Mouse (Mus musculus) testis, adult 2 months (tissue): ENCODE data around the gene Lgals3. TPM values are rescaled to one million over a fixed set of nuclear protein-coding genes. Genes with fewer than 3 reads are reported as not detected.
A peak's percentile ranks its signal among the peaks of the same experiment; 100 is the strongest.
"Not testable (repeated sequence)": the region's sequence is repeated elsewhere in the genome, so short reads cannot be mapped to it uniquely, and the experiment has no call there.

ENCODE experiments used
- H3K27ac ChIP-seq: fragments of 200-500 bp; 2 replicates; pipeline ENCODE4 v1.5.1; 2012; ENCODE audit warnings: low read depth, low read length; ENCODE audit not compliant: control insufficient read depth, insufficient read depth
- H3K27me3 ChIP-seq: fragments of 200-500 bp; 2 replicates; pipeline ENCODE4 v1.6.1; 2012; ENCODE audit warnings: mild to moderate bottlenecking, low read length, moderate library complexity; ENCODE audit not compliant: control insufficient read depth, insufficient read depth
- H3K36me3 ChIP-seq: fragments of 200-500 bp; 2 replicates; pipeline ENCODE4 v1.6.1; 2012; ENCODE audit warnings: mild to moderate bottlenecking, low read length; ENCODE audit not compliant: control insufficient read depth, insufficient read depth
- H3K4me1 ChIP-seq: fragments of 200-500 bp; 2 replicates; pipeline ENCODE4 v1.6.1; 2012; ENCODE audit warnings: low read length; ENCODE audit not compliant: control insufficient read depth, insufficient read depth
- H3K4me3 ChIP-seq: fragments of 200-500 bp; 2 replicates; pipeline ENCODE4 v1.5.1; 2012; ENCODE audit warnings: low read depth, mild to moderate bottlenecking, low read length, moderate library complexity, mixed read lengths; ENCODE audit not compliant: control insufficient read depth
- CTCF ChIP-seq: fragments of 200-500 bp; IDR thresholded peaks from 2 replicates; pipeline ENCODE4 v1.5.1; 2012; ENCODE audit warnings: low read depth, mild to moderate bottlenecking, inconsistent platforms, low read length, moderate library complexity; ENCODE audit not compliant: control insufficient read depth, insufficient read depth, insufficient replicate concordance
- POLR2A ChIP-seq: fragments of 200-500 bp; IDR thresholded peaks from 2 replicates; pipeline ENCODE4 v1.6.1; 2012; ENCODE audit warnings: low read depth, mild to moderate bottlenecking, inconsistent platforms, low read length, moderate library complexity; ENCODE audit not compliant: control insufficient read depth
- polyA plus RNA-seq: library from polyadenylated mRNA; depleted of rRNA; stranded (reverse); fragments of >200 nt; gene quantifications from 2 replicates; pipeline ENCODE4 v1.2.3, GENCODE M21; 2012; rRNA removed

The Lgals3 gene
- 8.9 and 13.5 TPM in 2 replicates for polyA plus RNA-seq

DNA sequence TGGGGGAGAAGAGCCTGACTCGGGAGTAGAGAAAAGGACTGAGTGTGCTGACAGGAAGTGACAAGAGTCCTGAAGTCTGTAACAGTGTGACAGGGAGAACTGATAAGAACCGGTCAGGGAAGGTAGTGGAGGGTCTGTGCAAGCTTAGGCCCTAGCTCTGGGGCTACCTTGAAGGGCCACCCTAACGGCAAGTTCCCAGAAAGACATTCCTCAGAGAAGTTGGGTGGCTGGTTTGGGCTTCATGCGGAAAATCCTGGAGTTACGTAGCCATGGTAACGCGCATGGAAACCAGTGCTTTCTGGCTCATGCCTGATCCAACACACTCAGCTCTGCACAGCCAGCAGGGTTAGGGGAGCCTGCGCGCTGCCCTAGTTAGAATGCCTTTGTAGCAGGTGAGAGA is at the start of gene Lgals3:
Lgals3 (plus strand) TSS at position 291 of the 400 bp plus-strand sequence.
- no peak within 1 kb of the TSS for H3K27ac ChIP-seq
- TF ChIP-seq POLR2A = no peak
- TF ChIP-seq CTCF = no peak
- H3K36me3 ChIP-seq = no peaks in the 10 kb centered on the region
- H3K4me1 ChIP-seq = peaks cover 7% of the 10 kb centered on the region
- H3K27me3 ChIP-seq = no peaks in the 10 kb centered on the region
- H3K4me3 ChIP-seq = no peak within 1 kb of the TSS

DNA sequence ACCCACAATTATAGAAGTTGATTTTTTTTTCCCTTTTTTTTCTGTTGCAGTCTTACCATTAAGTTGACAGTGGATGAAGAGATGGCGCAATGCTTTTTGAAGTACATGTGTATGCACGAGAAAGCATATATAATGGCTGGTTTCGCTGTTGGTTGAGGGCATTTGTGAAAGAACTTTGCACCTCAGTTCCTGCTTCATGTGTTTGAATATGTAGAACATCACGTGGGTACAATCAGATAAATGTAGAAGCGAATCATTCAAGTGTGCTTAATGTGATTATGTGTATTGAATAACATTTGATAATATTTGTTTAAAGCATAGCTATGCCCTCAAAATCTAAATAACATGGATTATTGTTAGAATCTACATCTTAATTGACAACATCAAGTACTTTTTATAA is 48.2 kb upstream of the Lgals3 start:
- Histone ChIP-seq H3K4me1 (no peaks in the 10 kb centered on the region), H3K4me3 (no peak overlapping the region), H3K36me3 (no peaks in the 10 kb centered on the region), H3K27me3 (no peaks in the 10 kb centered on the region), H3K27ac (no peak overlapping the region)
- TF ChIP-seq POLR2A (no peak), CTCF (no peak)

DNA sequence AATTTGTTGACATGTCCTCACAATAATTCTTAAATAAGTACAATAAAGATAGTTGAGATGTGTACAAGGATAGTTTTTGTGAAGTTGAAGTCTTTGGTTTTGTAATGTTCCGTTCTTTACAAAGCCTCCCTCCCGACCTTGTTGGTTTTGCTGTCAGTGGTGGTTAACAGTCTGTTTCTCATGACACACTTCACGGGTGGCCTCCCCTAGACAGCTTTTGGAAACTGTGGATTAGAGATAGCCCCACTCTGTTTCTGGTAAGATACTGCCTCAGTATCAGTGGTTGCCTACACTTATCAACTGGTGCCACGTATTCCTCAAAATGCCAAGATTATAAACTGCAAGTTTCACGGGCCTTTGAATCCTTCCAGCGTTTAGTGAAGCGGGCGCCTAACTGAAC is 46.0 kb upstream of the Lgals3 start:
- not testable (repeated sequence) for H3K36me3 ChIP-seq

DNA sequence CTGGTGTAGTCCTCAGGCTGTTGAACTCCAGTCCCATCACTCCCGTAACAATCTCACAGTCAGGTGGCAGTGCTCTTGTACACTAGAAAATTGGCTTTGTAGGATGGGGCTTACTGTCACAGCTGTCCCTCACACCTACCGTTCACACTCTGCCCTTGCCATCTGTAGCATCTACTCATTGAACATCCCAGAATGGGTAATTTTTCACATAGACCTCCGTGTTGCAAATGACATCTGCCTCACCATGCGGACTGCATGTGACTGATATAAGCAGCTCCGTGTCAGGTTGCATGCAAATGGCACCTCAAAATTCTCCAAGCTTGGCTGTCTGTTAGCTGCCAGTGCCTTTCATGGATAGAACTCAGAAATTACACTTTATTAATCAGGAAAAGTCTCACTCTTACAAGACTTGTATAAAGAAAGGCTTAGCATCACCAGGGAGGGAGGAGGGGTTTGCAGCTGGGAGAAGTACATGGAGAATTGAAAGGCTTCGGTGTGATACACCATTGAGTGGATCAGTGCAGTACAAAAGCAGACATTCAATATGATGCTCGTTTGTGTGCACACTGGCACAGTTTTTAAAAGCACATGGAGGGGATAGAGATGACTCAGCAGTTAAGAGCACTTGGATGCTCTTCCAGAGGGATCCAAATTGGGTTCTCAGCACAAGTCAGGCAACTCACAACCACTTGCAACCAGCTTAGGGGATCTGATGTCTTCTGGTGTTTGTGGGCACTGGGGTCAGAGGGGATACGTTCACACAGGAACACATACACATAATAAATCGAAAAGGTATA is 41.4 kb upstream of the Lgals3 start:
- H3K36me3 ChIP-seq = no peaks in the 10 kb centered on the region
- no peaks in the 10 kb centered on the region for H3K27me3 ChIP-seq
- TF ChIP-seq CTCF (no peak), POLR2A (no peak)
- H3K4me1 ChIP-seq = peaks cover 5% of the 10 kb centered on the region
- no peak overlapping the region for H3K4me3 ChIP-seq
- H3K27ac ChIP-seq = no peak overlapping the region

More for the DNA sequence above, 46.0 kb upstream of the Lgals3 start:
- not testable (repeated sequence) for H3K4me1 ChIP-seq, H3K4me3 ChIP-seq, H3K27ac ChIP-seq, H3K27me3 ChIP-seq

DNA sequence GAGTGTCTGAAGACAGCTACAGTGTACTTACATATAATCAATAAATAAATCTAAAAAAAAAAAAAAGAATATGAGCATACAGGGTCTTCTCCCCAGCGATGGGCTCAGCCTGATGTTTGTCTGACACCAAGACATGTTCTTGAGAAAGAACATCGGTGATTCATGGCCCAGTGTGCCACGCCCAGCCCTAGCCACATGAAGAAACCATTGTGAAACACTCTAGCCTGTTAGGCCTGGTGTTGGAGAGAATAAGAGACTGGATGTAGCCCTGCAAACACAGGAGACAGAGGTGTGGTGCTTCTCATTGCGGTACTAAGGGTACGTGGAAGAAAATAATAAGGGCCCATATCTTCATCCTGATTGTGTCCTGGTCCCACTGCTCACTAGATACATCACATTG is 40.2 kb upstream of the Lgals3 start:
- H3K27ac ChIP-seq = no peak overlapping the region
- no peak overlapping the region for H3K4me3 ChIP-seq
- no peaks in the 10 kb centered on the region for H3K36me3 ChIP-seq
- H3K4me1 ChIP-seq = peaks cover 5% of the 10 kb centered on the region
- no peak for TF ChIP-seq CTCF
- TF ChIP-seq POLR2A = no peak
- no peaks in the 10 kb centered on the region for H3K27me3 ChIP-seq

DNA sequence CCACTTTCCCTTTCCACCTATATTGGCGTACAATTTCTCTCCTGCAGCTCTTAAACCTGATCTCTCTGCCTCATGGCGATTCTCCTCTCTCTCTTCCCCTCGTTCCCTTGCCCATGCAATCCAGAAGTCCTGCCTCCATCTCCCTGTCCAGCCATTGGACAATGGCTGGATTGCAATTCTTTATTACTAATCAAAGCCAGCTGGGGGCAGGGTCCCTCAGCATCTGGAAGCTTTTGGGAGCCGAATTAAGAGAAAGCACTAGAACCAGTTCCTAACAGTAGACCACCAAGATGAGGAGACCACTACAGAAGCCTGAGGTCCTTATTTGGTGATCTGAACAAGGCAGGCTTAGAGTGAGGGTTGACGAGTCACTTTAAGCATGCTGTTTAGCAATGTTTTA is 35.6 kb upstream of the Lgals3 start:
- Histone ChIP-seq H3K27ac (no peak overlapping the region), H3K4me3 (no peak overlapping the region), H3K27me3 (no peaks in the 10 kb centered on the region), H3K4me1 (peaks cover 5% of the 10 kb centered on the region), H3K36me3 (no peaks in the 10 kb centered on the region)
- TF ChIP-seq POLR2A (no peak), CTCF (no peak)

DNA sequence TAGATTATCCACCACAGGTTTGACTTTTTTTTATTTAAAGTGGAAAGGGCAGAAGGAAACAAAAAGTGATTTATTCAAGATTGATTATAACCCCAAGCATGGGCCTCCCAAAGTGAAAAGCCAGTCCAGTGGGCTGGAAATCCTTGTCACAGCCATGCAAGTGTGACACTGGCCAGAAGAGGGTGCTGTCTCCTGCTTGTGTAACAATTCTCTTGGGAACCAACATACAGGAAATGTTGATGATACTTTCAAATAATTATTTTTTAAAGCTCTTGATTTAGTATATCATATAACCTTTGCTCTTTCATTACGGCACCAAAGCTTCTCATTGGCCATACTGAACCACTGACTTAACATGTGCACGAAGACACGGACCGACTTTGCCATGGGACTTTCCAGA is 32.7 kb upstream of the Lgals3 start:
- Histone ChIP-seq H3K4me1 (no peaks in the 10 kb centered on the region), H3K4me3 (no peak overlapping the region), H3K36me3 (no peaks in the 10 kb centered on the region), H3K27ac (no peak overlapping the region), H3K27me3 (no peaks in the 10 kb centered on the region)
- TF ChIP-seq CTCF (peak; percentile 48; the same call in 1 of the 2 replicates), POLR2A (no peak)
